ENCODE assay signal across 18 mouse cellular contexts in genomic region chrX:77550388-77550787, GRCm38 (mm10).
"Had no signal": no experiment of that assay in that cellular context is flagged by ENCODE, and none has a peak within 500 bp of the region (broad histone marks: within the 10 kb centered on the region; RNA-seq: fewer than 3 reads in every experiment).

No protein-coding gene starts in this region.

- H3K27me3 ChIP-seq: midbrain, embryonic 12.5 days; neural tube, embryonic 13.5 days; neural tube, embryonic 15.5 days had no signal

- H3K9ac ChIP-seq: lung, embryonic 14.5 days; midbrain, embryonic 12.5 days; neural tube, embryonic 13.5 days; neural tube, embryonic 15.5 days had no signal

- H3K4me3 ChIP-seq: midbrain, embryonic 10.5 days; midbrain, embryonic 12.5 days; myocyte; neural tube, embryonic 13.5 days; neural tube, embryonic 15.5 days had no signal

- H3K9me3 ChIP-seq: midbrain, embryonic 10.5 days; midbrain, embryonic 12.5 days; neural tube, embryonic 13.5 days; neural tube, embryonic 15.5 days had no signal

- DNase-seq: lung, embryonic 14.5 days; lung, postnatal 10 days; lung, postnatal 4 days; midbrain, embryonic 14.5 days; retina, postnatal 1 day; right cerebral cortex, adult 18-20 months; right cerebral cortex, postnatal 25 days; right cerebral cortex, postnatal 4 days; spleen, adult 18-20 months; thymus, adult 18-20 months; thymus, postnatal 14 days; thymus, postnatal 36 days had no signal

- H3K4me1 ChIP-seq: midbrain, embryonic 10.5 days; midbrain, embryonic 12.5 days; neural tube, embryonic 15.5 days had no signal

- H3K4me2 ChIP-seq: lung, embryonic 14.5 days; midbrain, embryonic 12.5 days; neural tube, embryonic 13.5 days; neural tube, embryonic 15.5 days had no signal

- H3K36me3 ChIP-seq: midbrain, embryonic 10.5 days; midbrain, embryonic 12.5 days; neural tube, embryonic 13.5 days; neural tube, embryonic 15.5 days had no signal

- ATAC-seq: midbrain, embryonic 16.5 days had no signal

- H3K27ac ChIP-seq: midbrain, embryonic 10.5 days; midbrain, embryonic 12.5 days; neural tube, embryonic 13.5 days; neural tube, embryonic 15.5 days had no signal
